Mouse (Mus musculus) layer of hippocampus, postnatal 36 days (tissue): ENCODE measurements at regions not wholly inside any gene's neighbourhood (a gene's known extent, or its start where the extent isn't known, plus 50 kb on each side); places are given as distances from the start of the nearest gene placed in this dataset.
"Not testable (repeated sequence)": the region's sequence is repeated elsewhere in the genome, so short reads cannot be mapped to it uniquely, and the experiment has no call there.

Source experiments
- DNase-seq, 2 experiments: peaks; one replicate each; pipeline ENCODE4 v3.0.0; 2022

DNA sequence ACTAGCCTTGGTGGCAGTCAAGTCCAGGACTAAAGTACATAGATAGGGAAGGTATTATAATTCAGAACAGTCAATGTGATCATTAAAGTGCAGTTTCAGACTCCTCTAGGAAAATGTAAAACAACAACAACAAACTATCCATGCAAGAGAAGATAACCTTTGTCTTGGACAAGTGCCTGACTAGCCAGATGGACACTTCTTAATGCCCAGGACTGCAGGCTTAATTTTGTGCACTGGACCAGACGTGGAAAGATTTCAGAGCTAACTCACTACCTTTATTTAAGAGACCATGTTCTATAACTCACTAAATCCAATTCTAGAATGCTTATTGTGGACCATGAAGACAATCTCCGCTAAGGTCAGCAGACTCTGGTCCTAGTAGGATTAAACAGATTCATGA lies 215.6 kb upstream of the Stxbp5 start:
- no peak for DNase-seq

- DNase-seq = no peak
Observed at GRCm38 (mm10) chr10:10113256-10113655, 212.4 kb upstream of the Stxbp5 start.

GRCm38 (mm10) chr10:10111055-10111454 lies 210.2 kb upstream of the Stxbp5 start:
- DNase-seq = no peak

- DNase-seq = no peak
Observed at GRCm38 (mm10) chr10:10109867-10110266, 209.0 kb upstream of the Stxbp5 start.

DNA sequence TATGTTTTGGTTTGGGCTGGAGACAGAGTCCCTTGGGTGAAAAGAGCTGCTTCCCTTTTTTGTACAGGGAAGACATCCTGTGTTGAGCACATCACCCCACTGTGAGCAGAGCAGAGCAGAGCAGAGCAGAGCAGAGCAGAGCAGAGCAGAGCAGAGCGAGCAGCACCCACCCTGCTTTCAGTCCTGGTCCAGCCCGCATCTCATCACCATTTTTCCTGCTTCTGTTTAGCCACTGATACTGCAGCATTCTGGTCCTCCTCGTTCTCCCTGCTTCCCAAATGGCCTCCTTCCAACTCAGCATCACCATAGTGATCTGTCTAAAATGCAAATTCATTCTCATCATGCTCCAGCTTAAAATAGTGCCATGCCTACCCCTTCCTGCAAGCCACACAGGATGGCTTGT lies 206.2 kb upstream of the Stxbp5 start:
- peak; percentile 75 to 78 for DNase-seq

DNA sequence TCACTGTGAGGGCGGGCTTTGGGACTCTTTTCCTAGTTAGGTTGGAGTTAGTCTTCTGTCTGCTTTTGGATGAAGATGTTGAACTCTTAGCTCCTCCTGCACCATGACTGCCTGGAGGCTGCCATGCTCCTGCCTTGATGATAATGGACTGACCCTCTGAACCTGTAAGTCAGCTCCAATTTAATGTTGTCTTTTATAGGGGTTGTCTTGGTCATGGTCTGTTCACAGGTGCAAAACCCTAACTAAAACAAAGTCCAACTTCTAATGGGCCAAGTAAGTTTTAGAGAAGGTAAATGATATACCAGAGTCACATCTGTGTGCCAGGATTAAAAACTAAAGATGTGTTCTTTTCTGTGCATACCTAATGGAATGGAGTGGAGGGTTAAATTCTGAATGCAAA lies 205.8 kb upstream of the Stxbp5 start:
- no peak for DNase-seq

GRCm38 (mm10) chr10:10101641-10102040 lies 200.8 kb upstream of the Stxbp5 start:
- DNase-seq = no peak

DNA sequence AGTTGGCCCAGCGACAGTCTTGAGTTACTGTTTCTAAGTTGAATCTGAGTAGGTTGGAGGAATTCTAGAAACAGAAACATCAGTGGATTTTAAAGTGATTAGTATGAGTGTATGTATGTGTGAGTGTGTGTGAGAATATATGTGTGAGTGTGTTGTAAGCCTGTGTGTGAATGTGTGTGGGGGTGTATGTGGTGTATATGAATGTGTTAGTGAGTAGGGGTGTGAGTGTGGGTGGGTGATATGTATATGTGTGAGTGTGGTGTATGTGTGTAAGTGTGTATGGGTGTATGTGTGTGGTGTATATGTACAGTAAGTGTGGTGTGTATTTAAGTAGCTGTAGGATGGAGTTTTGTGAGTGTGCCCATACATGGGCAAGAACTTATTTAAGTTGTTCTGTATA lies 197.6 kb upstream of the Stxbp5 start:
- no peak for DNase-seq

DNA sequence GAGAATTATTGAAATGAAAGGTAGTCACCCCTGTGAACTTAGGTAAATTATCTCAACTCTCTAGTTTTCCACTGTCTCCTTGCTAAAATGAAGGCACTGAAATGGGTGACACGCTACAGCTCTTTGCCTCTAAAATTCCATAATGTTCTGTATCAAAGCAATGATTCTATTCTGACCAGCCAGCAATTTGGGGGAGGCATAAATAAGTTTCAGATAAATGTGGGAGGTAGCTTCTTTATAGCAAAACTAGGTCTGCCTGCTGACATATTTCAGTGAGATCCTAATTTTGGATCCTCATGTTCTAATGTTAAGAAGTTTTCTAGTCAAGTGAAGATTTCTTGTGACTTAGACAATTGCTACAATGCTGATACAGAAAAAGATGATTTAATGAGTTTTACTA lies 193.2 kb upstream of the Stxbp5 start:
- DNase-seq = no peak

DNA sequence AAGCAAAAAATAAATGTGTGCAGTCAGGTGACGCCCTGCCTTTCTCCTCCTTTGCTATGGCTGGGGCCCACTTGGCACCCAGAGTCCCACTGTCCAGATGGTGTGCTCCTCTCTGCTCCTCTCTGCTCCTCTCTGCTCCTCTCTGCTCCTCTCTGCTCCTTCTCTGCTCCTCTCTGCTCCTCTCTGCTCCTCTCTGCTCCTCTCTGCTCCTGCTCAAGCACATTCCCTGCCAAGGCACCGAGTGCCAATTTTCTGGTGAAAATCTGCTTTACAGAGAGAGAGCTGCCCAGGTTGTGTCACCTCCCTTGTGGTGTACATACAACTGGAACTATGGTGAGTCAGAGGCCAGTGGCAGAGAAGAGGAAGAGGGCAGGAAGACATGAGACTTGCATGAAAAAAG lies 192.8 kb upstream of the Stxbp5 start:
- peak; percentile 24 to 42 for DNase-seq

GRCm38 (mm10) chr10:10085934-10086333 lies 185.1 kb upstream of the Stxbp5 start:
- no peak for DNase-seq

- no peak for DNase-seq
Observed at GRCm38 (mm10) chr10:10070146-10070545, 169.3 kb upstream of the Stxbp5 start.

DNA sequence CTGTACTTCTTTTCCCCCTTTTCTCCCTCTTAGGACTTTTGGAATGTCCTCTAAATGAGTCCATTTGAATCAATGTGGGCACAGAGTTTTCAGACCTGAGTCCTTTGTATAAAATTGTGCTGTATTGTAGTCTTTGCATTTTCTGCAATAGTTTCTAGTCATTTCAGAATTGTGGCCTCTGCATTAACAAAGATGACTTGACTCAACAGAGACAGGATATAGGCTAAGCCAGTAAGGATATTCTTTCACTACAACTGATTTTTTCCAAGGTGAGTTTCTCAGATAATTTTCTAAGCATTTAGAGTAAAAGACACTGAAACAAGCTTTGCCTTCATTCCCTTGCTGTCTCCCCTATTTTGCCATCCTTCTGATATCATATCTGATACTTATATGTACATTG lies 168.8 kb upstream of the Stxbp5 start:
- DNase-seq = not testable (repeated sequence)

- DNase-seq = no peak
Observed at GRCm38 (mm10) chr10:10046753-10047152, 145.9 kb upstream of the Stxbp5 start.

DNA sequence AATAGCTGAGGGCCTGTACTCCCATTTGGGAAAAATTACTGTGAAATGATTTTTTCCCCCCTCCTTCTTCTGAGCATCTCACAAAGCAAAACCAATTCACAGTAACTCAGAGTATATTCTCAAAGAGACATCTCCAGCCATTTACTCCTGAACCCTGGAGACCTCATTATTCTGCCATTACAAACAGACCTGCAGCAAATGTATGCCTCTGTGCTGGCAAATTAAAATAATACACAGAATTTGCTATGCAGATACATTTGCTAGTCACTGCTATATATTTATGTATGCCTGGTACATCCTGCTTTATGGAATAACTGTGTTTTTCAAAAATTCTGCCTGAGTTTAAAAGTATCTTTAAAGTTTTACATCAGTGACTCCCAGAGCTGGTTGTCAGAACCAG lies 145.4 kb upstream of the Stxbp5 start:
- DNase-seq = no peak

GRCm38 (mm10) chr10:10009244-10009643 lies 108.4 kb upstream of the Stxbp5 start:
- no peak for DNase-seq

GRCm38 (mm10) chr10:9998621-9999020 lies 97.7 kb upstream of the Stxbp5 start:
- no peak for DNase-seq

GRCm38 (mm10) chr10:9996211-9996610 lies 95.3 kb upstream of the Stxbp5 start:
- DNase-seq = no peak

- no peak for DNase-seq
Observed at GRCm38 (mm10) chr10:9992798-9993197, 91.9 kb upstream of the Stxbp5 start.

DNA sequence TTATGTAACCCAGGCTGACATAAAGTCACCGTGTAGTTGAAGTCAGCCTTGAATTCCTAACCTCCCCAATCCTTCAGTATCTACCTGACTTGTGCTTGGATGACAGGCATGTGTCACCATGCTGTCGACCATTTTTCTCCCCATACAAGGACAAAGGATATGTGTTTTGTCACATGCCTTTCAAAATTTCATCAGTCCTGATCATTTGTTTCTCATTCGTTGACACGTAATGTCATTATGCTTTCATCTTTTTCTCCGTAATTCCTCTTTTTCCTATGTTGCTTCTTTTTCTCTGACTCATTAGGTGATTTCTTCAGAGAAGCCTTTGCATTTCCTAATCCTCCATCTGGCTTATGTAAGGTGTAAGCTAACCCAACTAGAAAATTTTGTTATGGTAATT lies 84.5 kb upstream of the Stxbp5 start:
- DNase-seq = no peak

- DNase-seq = no peak
Observed at GRCm38 (mm10) chr10:9976424-9976823, 75.5 kb upstream of the Stxbp5 start.
